Mouse (Mus musculus) heart, embryonic 14.5 days (tissue): ENCODE results near the gene Olfr1000. TPM values are rescaled to one million over a fixed set of nuclear protein-coding genes. Genes with fewer than 3 reads are reported as not detected.
"Not testable (repeated sequence)": the region's sequence is repeated elsewhere in the genome, so short reads cannot be mapped to it uniquely, and the experiment has no call there.

ENCODE experiments used
- ATAC-seq: fragments of 200-750 bp; cut with Nextera tagmentation; 2 replicates; pipeline ENCODE4 v1.8.0; 2017; ENCODE audit warnings: low read depth, moderate TSS enrichment; ENCODE audit not compliant: insufficient number of reproducible peaks, insufficient read depth, low FRiP score
- H3K27ac ChIP-seq, 2 experiments: fragments of 200-500 bp in 1 of 2; fragments of 300-500 bp in 1 of 2; sonication (generic) in 1 of 2; replicated peaks in 1 of 2; 2 replicates each; pipeline ENCODE4 v1.5.1; 2012 to 2014; ENCODE audit warnings: low read depth in 2 of 2, low read length in 2 of 2, control low read depth in 1 of 2, mild to moderate bottlenecking in 1 of 2, mixed read lengths in 1 of 2; ENCODE audit not compliant: control insufficient read depth in 1 of 2, insufficient read depth in 1 of 2
- H3K27me3 ChIP-seq: fragments of 300-500 bp; sonication (generic); 2 replicates; pipeline ENCODE4 v1.6.1; 2014; ENCODE audit warnings: mild to moderate bottlenecking, low read length, control low read depth; ENCODE audit not compliant: control insufficient read depth, insufficient read depth
- H3K36me3 ChIP-seq: fragments of 300-500 bp; sonication (generic); 2 replicates; pipeline ENCODE4 v1.6.1; 2014; ENCODE audit warnings: mild to moderate bottlenecking, control low read depth, low read length, mixed read lengths; ENCODE audit not compliant: control insufficient read depth, insufficient read depth
- H3K4me1 ChIP-seq, 2 experiments: fragments of 200-500 bp in 1 of 2; fragments of 300-500 bp in 1 of 2; sonication (generic) in 1 of 2; 2 replicates each; pipeline ENCODE4 v1.6.1; 2012 to 2014; ENCODE audit warnings: low read length in 2 of 2, control low read depth in 1 of 2, mixed read lengths in 1 of 2; ENCODE audit not compliant: control insufficient read depth in 2 of 2, insufficient read depth in 2 of 2
- H3K4me2 ChIP-seq: fragments of 300-500 bp; sonication (generic); 2 replicates; pipeline ENCODE4 v1.6.1; 2014; ENCODE audit warnings: mild to moderate bottlenecking, low read length
- H3K4me3 ChIP-seq, 2 experiments: fragments of 200-500 bp in 1 of 2; fragments of 300-500 bp in 1 of 2; sonication (generic) in 1 of 2; 2 replicates each; pipeline ENCODE4 v1.5.1; 2012 to 2014; ENCODE audit warnings: low read length in 2 of 2, mild to moderate bottlenecking in 2 of 2, control low read depth in 1 of 2, low read depth in 1 of 2, moderate library complexity in 1 of 2; ENCODE audit not compliant: control insufficient read depth in 1 of 2, insufficient read depth in 1 of 2
- H3K9ac ChIP-seq: fragments of 300-500 bp; sonication (generic); 2 replicates; pipeline ENCODE4 v1.6.1; 2014; ENCODE audit warnings: mild to moderate bottlenecking, low read length
- H3K9me3 ChIP-seq: fragments of 300-500 bp; sonication (generic); 2 replicates; pipeline ENCODE4 v1.6.1; 2016; ENCODE audit warnings: low read length, control low read depth; ENCODE audit not compliant: control insufficient read depth
- WGBS: fragments of 180-500 bp; shearing (Covaris S2); extraction: QIAGEN DNeasy Blood & Tissue Kit; methylation state at CpG from one replicate; pipeline ENCODE4 v1.1.7; 2014; 5-methylcytosine and 5-hydroxymethylcytosine counted together
- polyA plus RNA-seq: library from polyadenylated mRNA; unstranded; fragments of >200 nt; fragmentation: Nextera tagmentation; extraction: Ambion mirVana; gene quantifications from 2 replicates; pipeline ENCODE4 v1.2.1, GENCODE M21; 2014

Olfr1000 gene
- polyA plus RNA-seq = not detected in 2 replicates

GRCm38 (mm10) chr2:85611803-85612202 lies at the start of gene Olfr1000:
Gene Olfr1000 (minus strand): TSS chr2:85611903.
- Histone ChIP-seq H3K4me1 (no peaks in the 10 kb centered on the region), H3K9ac (no peak within 1 kb of the TSS), H3K27ac (no peak within 1 kb of the TSS), H3K4me3 (no peak within 1 kb of the TSS), H3K4me2 (no peak within 1 kb of the TSS), H3K27me3 (no peaks in the 10 kb centered on the region), H3K9me3 (no peaks in the 10 kb centered on the region), H3K36me3 (no peaks in the 10 kb centered on the region)
- WGBS = 38% methylated on average over 1 of the region's 1 CpGs
- ATAC-seq = no peak

DNA sequence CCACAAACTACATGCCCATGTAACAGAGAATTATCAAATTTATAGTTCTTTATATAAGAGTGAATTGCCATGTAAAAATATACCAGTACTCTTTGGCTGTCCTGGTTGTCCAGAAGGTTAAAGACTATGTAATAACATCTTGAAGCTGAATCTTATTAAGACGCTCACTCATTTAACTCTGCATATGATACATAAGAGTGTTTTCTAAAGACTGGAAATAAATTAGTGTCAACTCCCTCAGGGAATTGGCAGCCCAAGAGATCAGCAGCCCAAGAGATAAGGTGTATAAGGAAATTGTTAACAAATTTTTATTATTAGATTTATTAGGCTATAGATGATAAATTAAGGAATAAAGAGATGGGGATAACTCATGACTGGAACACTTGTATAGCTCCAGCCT lies 38.9 kb upstream of the Olfr1000 start, which contains the start of gene Olfr1002:
Gene Olfr1002 (minus strand): TSS at position 101 of the 400 bp plus-strand sequence.
- H3K36me3 ChIP-seq = no peaks in the 10 kb centered on the region
- no peak within 1 kb of the TSS for H3K27ac ChIP-seq
- H3K4me3 ChIP-seq = no peak within 1 kb of the TSS
- 81% methylated on average over 1 of the region's 1 CpGs for WGBS
- H3K9ac ChIP-seq = no peak within 1 kb of the TSS
- H3K4me1 ChIP-seq = no peaks in the 10 kb centered on the region
- no peaks in the 10 kb centered on the region for H3K9me3 ChIP-seq
- ATAC-seq = no peak
- H3K27me3 ChIP-seq = no peaks in the 10 kb centered on the region
- no peak within 1 kb of the TSS for H3K4me2 ChIP-seq

DNA sequence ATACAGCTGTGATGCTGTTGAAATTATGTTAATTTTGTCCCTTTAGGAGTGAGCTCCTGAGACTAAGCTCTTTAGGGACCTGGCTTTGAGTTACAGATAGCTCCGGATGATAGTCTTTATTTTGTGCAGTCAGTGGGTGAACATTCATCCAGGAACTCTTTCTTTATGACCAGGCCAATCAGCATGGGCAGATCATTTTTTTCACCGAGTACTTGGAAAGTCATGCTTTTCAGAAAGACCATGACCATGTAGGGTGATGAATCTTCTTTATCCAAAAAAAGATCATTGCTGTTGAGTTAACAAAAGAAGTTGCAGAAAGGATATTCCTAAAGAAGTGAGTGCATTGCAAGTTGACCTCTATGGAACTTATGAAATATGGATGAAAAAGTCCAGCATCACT lies 23.1 kb downstream of the Olfr1000 start, which contains the start of gene Olfr998:
Gene Olfr998 (plus strand): TSS at position 301 of the 400 bp plus-strand sequence.
- H3K27me3 ChIP-seq, H3K4me2 ChIP-seq, H3K9me3 ChIP-seq, H3K27ac ChIP-seq, H3K4me3 ChIP-seq, H3K9ac ChIP-seq, ATAC-seq, H3K36me3 ChIP-seq, H3K4me1 ChIP-seq: not testable (repeated sequence)
- 78% methylated on average over 2 of the region's 2 CpGs for WGBS

GRCm38 (mm10) chr2:85578915-85579314 lies 32.8 kb downstream of the Olfr1000 start, which contains the start of gene Olfr996:
Gene Olfr996 (plus strand): TSS chr2:85579215.
- Histone ChIP-seq H3K27ac (no peak within 1 kb of the TSS), H3K9ac (no peak within 1 kb of the TSS), H3K36me3 (no peaks in the 10 kb centered on the region), H3K4me3 (no peak within 1 kb of the TSS), H3K9me3 (no peaks in the 10 kb centered on the region), H3K27me3 (no peaks in the 10 kb centered on the region), H3K4me2 (no peak within 1 kb of the TSS), H3K4me1 (no peaks in the 10 kb centered on the region)
- ATAC-seq = no peak

GRCm38 (mm10) chr2:85561187-85561586 lies 50.5 kb downstream of the Olfr1000 start:
- no peak overlapping the region for H3K27ac ChIP-seq
- no peaks in the 10 kb centered on the region for H3K9me3 ChIP-seq
- H3K4me3 ChIP-seq = no peak overlapping the region
- 23% methylated on average over 4 of the region's 4 CpGs for WGBS
- no peaks in the 10 kb centered on the region for H3K36me3 ChIP-seq
- ATAC-seq = no peak
- no peaks in the 10 kb centered on the region for H3K27me3 ChIP-seq
- no peaks in the 10 kb centered on the region for H3K4me1 ChIP-seq
- no peak overlapping the region for H3K9ac ChIP-seq
- no peak overlapping the region for H3K4me2 ChIP-seq

GRCm38 (mm10) chr2:85560226-85560625 lies 51.5 kb downstream of the Olfr1000 start:
- no peak overlapping the region for H3K9ac ChIP-seq
- no peaks in the 10 kb centered on the region for H3K4me1 ChIP-seq
- no peak overlapping the region for H3K4me3 ChIP-seq
- no peaks in the 10 kb centered on the region for H3K9me3 ChIP-seq
- H3K36me3 ChIP-seq = no peaks in the 10 kb centered on the region
- H3K27ac ChIP-seq = no peak overlapping the region
- 39% methylated on average over 4 of the region's 4 CpGs for WGBS
- ATAC-seq = no peak
- no peaks in the 10 kb centered on the region for H3K27me3 ChIP-seq
- H3K4me2 ChIP-seq = no peak overlapping the region

Other genes starting within 250 kb of the Olfr1000 start
- not detected in 2 replicates for gene Olfr988, start 248.7 kb downstream of the Olfr1000 start, polyA plus RNA-seq
- not detected in 2 replicates for gene Olfr992, start 202.4 kb downstream of the Olfr1000 start, polyA plus RNA-seq
- not detected in 2 replicates for gene Olfr993, start 197.0 kb downstream of the Olfr1000 start, polyA plus RNA-seq
- gene Olfr994, start 175.5 kb downstream of the Olfr1000 start, polyA plus RNA-seq = not detected in 2 replicates
- gene Olfr995, start 168.3 kb downstream of the Olfr1000 start, polyA plus RNA-seq = not detected in 2 replicates
- gene 4833423E24Rik, start 92.9 kb downstream of the Olfr1000 start, polyA plus RNA-seq = not detected in 2 replicates
- not detected in 2 replicates for gene Olfr996, start 32.7 kb downstream of the Olfr1000 start, polyA plus RNA-seq
- gene Olfr998, start 23.0 kb downstream of the Olfr1000 start, polyA plus RNA-seq = not detected in 2 replicates
- not detected in 2 replicates for gene Olfr1002, start 38.8 kb upstream of the Olfr1000 start, polyA plus RNA-seq
- not detected in 2 replicates for gene Olfr154, start 52.6 kb upstream of the Olfr1000 start, polyA plus RNA-seq
- gene Olfr1006, start 66.9 kb upstream of the Olfr1000 start, polyA plus RNA-seq = not detected in 2 replicates
- gene Olfr1008, start 77.5 kb upstream of the Olfr1000 start, polyA plus RNA-seq = not detected in 2 replicates
- not detected in 2 replicates for gene Olfr1009, start 103.5 kb upstream of the Olfr1000 start, polyA plus RNA-seq
- gene Olfr1012, start 150.9 kb upstream of the Olfr1000 start, polyA plus RNA-seq = not detected in 2 replicates
- not detected in 2 replicates for gene Olfr1013, start 155.2 kb upstream of the Olfr1000 start, polyA plus RNA-seq
- not detected in 2 replicates for gene Olfr1014, start 160.8 kb upstream of the Olfr1000 start, polyA plus RNA-seq
- not detected in 2 replicates for gene Olfr1015, start 170.1 kb upstream of the Olfr1000 start, polyA plus RNA-seq
- gene Olfr1016, start 190.6 kb upstream of the Olfr1000 start, polyA plus RNA-seq = not detected in 2 replicates
- not detected in 2 replicates for gene Olfr1018, start 206.6 kb upstream of the Olfr1000 start, polyA plus RNA-seq
- not detected in 2 replicates for gene Olfr1019, start 233.6 kb upstream of the Olfr1000 start, polyA plus RNA-seq
- gene Olfr1020, start 235.1 kb upstream of the Olfr1000 start, polyA plus RNA-seq = not detected in 2 replicates